Mouse (Mus musculus): Measurements from ENCODE around the gene Dctn2.

GRCm38 (mm10) chr10:127290930-127291880 lies 25.0 kb downstream of the Dctn2 start:
- TF ChIP-seq CTCF (IDR thresholded peaks at IDR 0.05; ENCODE audit: low read depth, low read length) (no peak), POLR2A (IDR thresholded peaks at IDR 0.05; ENCODE audit: extremely low read depth, insufficient read depth, low read length) (no peak)

Measured in liver, adult 2 months (tissue).